Mouse (Mus musculus) liver, adult 2 months (tissue): ENCODE measurements around the gene Farp2.

Experiments
- CTCF ChIP-seq: fragments of 200-500 bp; IDR thresholded peaks from 2 replicates; pipeline ENCODE4 v1.5.1; 2011; ENCODE audit warnings: low read depth, low read length, control low read depth
- POLR2A ChIP-seq: fragments of 200-500 bp; IDR thresholded peaks from 2 replicates; pipeline ENCODE4 v1.6.1; 2011; ENCODE audit warnings: low read length, control low read depth; ENCODE audit not compliant: insufficient read depth; ENCODE audit errors: extremely low read depth

DNA sequence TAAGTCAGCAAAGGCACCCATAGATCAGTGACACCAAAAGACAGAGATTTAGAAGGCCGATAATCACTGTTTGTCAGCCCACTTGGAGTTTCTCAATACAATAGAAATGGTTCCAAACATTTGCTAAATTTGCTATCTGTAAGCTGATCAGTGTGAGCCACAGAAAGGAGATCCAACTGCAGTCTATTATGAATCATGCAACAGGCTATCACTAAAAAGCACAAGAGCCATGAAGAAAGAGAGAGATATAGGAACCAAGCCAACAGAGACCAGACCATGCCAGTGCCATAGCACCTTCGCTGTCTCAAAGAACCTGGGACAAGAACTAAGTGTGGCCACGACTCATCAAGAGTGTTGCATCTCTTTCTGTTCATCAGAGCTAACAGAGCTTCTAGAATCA, 36.2 kb upstream of the Farp2 start:
- TF ChIP-seq CTCF: no peak
- no peak for TF ChIP-seq POLR2A
